Mouse (Mus musculus) layer of hippocampus, postnatal 25 days (tissue): ENCODE results near the gene Prss12. TPM values are rescaled to one million over a fixed set of nuclear protein-coding genes. Genes with fewer than 3 reads are reported as not detected.

Experiments used
- DNase-seq, 2 experiments: peaks; one replicate each; pipeline ENCODE4 v3.0.0; 2022; ENCODE audit warnings: mixed read lengths in 2 of 2, low spot score in 1 of 2; ENCODE audit errors: extremely low spot score in 1 of 2
- total RNA-seq, 2 experiments: library from RNA; stranded (reverse); gene quantifications; 2 replicates each; pipeline ENCODE4 v1.2.3; 2021

The Prss12 gene
- 10 to 100 TPM; 11.3 to 13.4 TPM for total RNA-seq

DNA sequence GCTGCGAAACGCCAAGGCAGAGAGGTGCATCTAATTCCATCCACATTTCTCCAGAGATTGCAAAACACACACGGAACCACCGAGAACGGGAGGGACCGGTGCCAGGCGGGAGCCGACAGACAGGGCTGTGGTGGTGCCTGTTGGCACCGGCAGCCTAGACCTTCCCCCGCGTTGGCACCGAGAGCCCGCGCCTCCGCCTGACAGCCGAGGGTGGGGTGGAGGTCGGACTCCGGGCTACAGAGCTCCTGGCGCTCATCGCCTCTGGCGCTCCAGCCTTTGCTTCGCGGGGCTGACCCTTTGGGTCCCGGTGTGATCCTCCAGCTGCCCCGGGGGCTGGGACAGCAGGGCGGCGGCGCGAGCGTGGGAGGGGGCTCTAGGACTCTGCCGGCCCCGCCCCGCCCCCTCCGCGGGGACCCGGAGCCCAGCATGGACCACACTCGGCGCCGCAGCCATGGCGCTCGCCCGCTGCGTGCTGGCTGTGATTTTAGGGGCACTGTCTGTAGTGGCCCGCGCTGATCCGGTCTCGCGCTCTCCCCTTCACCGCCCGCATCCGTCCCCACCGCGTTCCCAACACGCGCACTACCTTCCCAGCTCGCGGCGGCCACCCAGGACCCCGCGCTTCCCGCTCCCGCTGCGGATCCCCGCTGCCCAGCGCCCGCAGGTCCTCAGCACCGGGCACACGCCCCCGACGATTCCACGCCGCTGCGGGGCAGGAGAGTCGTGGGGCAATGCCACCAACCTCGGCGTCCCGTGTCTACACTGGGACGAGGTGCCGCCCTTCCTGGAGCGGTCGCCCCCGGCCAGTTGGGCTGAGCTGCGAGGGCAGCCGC lies at the start of gene Prss12:
TSS of gene Prss12 (plus strand) at position 206 of the 830 bp plus-strand sequence.
- DNase-seq: peak; percentile 42 to 52

DNA sequence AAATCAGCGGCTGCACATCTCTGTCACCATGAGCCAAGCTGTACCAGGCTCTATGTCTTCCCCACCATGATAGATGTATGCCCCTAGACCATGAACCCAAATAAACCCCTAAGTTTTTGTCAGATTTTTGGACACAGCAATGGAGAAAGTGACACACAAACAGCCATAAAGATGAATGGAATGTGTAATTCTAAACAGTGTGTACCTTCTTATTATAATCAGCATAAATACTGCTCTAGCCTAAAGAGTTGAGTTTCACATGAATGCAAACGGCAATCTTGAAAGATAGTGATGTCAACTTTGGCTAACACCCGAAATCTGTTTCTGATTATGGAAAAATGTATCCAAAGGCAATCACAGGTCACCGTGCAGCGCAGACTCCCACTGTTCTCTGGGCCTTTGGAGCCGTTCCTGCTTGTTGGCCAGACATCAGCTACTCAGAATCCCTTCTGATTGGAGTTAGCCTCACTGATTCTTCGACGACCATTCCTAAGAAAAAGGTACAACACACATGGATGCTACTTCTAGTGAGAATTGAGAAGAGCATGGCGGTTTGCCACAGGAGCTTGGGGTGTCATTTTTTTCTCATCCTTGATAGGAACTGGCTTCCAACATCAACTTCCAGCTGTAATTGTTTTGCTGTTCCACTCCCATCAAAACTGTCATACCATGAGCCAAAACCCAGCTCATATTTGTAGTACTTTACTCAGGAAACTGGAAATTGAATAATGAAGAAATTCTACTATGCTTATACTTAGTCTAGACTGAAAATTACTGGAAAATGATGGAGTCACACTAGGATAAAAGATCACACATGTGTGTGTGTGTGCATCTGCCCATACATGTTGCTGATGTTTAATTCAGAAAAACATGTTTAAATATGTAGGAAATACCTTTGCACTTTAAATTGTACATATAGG lies 48.9 kb upstream of the Prss12 start:
- DNase-seq: no peak

DNA sequence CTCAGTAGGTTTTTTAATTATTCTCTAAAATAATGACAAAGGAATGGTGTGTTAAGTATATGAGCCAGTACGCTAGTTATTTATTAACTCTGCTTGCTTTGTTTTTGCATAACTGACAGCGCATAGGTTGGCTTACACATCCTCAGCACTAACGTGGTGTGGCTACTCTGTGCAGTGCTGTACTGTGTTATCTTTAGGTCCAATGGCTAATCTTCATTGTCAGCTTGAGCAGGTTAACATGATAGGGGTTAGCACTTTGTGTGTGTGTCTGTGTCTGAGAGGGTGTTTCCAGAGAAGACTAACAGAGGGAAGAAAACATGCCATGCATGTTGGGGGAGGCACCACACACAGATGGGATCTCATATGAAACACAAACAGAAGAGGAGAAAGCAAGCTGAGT lies 41.8 kb upstream of the Prss12 start:
- no peak for DNase-seq

DNA sequence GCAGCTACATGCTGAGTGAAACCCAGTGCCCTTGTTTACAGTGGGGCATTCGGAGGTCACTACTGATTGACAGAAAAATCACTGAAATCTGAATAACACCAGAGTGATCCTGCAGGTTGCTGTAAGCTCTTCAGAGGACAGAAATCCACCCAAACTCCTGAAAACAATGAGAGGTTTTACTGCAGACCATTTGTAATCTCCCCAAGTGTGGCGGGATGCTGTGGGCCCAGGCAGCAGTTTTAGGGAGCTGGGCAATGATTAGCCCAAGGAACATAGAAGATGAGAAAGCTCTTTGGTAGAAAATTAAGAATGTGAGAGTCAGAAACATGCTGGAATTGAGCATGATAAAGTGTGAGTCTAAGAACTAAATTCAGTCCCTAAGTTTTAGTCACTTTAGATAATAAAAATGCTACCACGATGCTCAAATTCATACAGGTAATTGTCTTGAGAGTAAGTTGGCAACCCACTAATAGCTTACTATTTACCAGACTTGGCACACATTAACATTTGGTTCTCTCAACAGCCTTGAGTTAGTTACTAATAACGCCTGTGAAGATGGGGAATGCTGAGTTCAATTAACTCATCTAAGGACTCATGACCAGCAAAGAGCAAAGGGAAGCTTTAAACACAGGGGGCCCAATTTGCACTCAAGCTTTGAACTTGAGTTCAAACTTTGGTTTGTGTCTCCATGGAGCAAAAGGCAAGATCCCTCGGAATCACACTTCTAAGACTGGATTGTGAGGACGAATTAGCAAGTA lies 34.7 kb upstream of the Prss12 start:
- DNase-seq: no peak

DNA sequence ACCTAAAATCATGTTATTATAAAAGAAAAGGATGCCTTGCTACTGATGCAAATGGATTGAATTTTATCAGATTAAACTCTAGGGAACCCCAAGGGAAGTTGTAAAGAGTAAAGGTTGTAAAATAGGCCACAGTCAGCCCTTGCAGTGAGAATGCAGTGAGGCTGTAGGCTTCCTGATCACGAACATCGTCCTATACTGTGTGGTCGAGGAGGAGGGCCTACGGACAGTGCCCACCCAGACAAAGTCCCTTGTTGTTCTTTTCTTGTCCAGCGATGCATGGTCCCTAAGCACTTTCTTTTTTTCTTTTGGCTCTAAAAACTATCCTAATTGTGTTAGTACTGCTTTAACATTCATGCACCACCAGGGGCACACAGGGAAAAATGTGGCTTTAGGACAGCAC lies 33.5 kb upstream of the Prss12 start:
- no peak for DNase-seq

DNA sequence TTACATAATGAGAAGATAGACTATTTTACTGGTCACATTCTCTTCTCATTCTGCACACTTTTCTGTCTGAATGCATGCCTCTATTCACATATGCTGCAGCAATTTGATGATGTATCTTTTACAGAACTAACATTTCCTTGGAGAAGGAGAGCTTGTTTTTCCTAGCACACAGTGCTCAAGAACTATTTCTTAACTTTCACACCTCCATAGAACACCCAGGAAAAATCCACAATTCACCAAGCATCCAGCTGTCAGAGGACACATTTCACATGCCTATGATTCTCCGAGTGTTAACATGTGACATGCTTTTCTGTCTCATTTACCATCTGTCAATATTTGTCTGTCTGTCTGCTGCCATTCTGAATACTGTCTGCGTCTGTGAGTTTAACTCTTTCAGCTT lies 21.1 kb upstream of the Prss12 start:
- no peak for DNase-seq

- DNase-seq: no peak
Observed at GRCm38 (mm10) chr3:123428005-123428404, 18.7 kb upstream of the Prss12 start.

GRCm38 (mm10) chr3:123429597-123430458 lies 16.9 kb upstream of the Prss12 start:
- no peak for DNase-seq

- no peak for DNase-seq
Observed at GRCm38 (mm10) chr3:123431951-123432674, 14.6 kb upstream of the Prss12 start.

DNA sequence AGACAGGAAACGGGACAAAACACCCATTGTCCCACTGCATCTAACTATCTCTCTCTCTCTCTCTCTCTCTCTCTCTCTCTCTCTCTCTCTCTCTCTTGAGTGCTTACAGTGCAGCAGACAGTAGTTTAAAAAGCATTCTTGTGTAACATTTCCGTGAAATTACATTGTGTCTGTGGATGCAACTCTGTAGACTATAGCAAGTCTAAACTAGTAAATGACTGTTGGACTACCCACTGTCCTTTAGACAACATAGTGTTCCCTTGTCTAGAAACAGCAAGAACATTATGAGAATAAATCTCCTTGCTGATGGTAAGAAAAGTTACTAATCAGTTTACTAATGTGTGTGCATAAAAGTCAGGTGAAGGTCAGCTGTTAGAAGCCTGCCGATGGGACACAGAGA lies 13.4 kb upstream of the Prss12 start:
- DNase-seq: no peak

DNA sequence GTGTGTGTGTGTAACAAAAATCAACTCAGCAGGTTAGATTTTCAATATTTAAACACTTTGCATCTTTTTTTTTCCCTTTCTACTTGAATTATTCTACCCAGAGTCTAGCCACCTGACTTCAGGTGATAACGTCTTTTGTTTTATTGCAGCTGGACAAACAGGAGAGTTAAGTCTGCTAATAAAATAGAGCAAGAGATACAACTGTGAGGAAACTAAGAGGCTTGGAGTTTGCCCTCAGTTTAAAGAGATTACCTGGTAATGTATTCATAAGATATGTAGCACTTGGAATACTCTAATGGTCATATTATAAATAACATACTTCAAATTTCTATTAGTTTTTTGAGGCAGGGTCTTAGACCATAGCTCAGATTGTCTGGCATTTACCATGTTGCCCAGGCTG lies 9.1 kb upstream of the Prss12 start:
- no peak for DNase-seq

GRCm38 (mm10) chr3:123440490-123440889 lies 6.2 kb upstream of the Prss12 start:
- no peak for DNase-seq

GRCm38 (mm10) chr3:123444466-123444865 lies 2.2 kb upstream of the Prss12 start:
- DNase-seq: no peak

- peak in 1 of 2 experiments; percentile 14 for DNase-seq
Observed at GRCm38 (mm10) chr3:123447538-123448059, 886 bp downstream of the Prss12 start.

DNA sequence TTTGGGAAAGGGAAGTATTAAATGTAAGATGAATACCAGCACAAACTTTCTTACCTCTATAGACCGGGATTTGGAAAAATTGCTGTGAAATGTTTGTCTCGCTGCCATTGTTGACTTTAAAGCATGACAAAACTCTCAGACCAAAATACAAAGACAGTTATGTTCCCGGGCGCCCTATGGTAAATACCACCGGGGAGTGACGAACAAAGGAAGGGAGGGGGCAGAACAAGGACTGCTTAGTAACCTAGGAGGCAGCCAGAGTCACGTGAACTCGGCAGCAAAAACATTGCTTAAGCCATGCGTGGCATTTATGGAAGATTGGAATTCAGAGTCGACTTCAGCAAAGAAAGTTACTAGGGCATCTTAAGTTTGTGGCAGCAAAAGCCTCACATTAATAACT lies 1.4 kb downstream of the Prss12 start:
- DNase-seq: no peak

DNA sequence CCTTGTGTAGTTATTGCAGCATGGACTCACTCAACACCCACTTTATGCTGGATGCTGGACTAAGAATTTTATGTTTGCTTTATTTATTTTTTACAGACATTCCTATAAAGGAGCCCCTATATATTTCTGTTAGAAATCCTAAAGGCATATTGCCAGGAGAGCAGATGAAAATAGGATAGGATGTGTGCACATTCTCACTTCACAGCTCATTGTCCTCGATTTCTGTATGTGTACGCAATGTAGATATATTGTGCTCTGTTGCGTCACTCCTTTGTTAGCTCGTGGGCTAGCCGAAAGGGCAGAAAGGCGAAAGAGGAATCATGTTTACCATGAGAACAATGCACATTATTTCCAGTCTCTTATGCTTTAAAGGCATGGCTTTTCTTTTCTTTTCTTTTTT lies 3.4 kb downstream of the Prss12 start:
- no peak for DNase-seq

DNA sequence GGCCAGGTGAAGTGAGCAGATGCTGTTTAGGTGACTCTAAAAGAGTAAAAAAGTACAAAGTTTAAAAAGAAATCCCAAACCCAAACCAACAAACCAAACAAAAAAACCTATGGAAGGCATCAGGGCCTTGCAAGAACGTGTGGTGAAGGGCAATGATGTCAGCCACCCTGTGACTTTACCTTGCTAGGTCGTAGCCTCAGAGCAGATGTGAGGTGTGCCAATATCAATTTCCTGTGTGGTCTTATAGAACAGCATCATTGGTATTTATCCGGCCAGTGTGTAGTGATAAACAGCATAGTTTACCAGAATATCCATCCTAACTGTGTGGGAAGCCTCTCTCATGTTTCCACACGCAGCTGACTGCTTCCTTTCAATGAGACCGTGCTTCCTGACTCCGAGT lies 6.2 kb downstream of the Prss12 start:
- DNase-seq: no peak

DNA sequence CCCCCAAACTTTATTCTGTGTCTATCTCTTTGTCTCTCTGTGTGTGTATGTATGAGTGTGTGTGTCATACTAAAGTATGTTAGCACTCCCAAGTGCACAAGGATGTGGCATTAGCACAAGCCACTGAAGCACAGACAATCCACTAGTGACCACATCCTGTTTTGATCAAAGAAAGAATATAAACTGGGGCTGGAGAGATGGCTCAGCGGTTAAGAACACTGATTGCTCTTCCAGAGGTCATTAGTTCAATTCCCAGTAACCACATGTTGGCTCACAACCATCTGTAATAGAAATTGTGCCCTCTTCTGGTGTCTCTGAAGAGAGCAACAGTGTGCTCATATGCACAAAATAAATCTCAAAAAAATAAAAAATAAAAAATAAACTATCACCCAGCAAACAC lies 12.8 kb downstream of the Prss12 start:
- DNase-seq: no peak

GRCm38 (mm10) chr3:123460436-123460835 lies 13.7 kb downstream of the Prss12 start:
- no peak for DNase-seq
